Mouse (Mus musculus): ENCODE data around the gene Npas2.

GRCm38 (mm10) chr1:39384914-39385313, 191.4 kb downstream of the Npas2 start:
- TF ChIP-seq CTCF (IDR thresholded peaks at IDR 0.05; ENCODE audit: insufficient read depth, low read depth, low read length) (no peak), POLR2A (IDR thresholded peaks at IDR 0.05; ENCODE audit: insufficient read depth, low read depth, low read length) (no peak)
